Mouse (Mus musculus) MEL (cell line): ENCODE results near the gene Commd2.

Experiments used
- GATA1 ChIP-seq: IDR thresholded peaks from 2 replicates; pipeline ENCODE4 v1.6.1; 2011; ENCODE audit warnings: low read depth, low read length, improper control_type of control experiment
- MAX ChIP-seq: IDR thresholded peaks from 2 replicates; pipeline ENCODE4 v1.6.1; 2011; ENCODE audit warnings: low read length, improper control_type of control experiment
- POLR2A ChIP-seq, 2 experiments: IDR thresholded peaks; 2 replicates each; pipeline ENCODE4 v1.6.1; 2011 to 2012; ENCODE audit warnings: low read length in 2 of 2, mild to moderate bottlenecking in 2 of 2, control low read depth in 1 of 2, improper control_type of control experiment in 1 of 2, low read depth in 1 of 2, moderate library complexity in 1 of 2; ENCODE audit not compliant: control insufficient read depth in 1 of 2, insufficient read depth in 1 of 2, poor library complexity in 1 of 2

DNA sequence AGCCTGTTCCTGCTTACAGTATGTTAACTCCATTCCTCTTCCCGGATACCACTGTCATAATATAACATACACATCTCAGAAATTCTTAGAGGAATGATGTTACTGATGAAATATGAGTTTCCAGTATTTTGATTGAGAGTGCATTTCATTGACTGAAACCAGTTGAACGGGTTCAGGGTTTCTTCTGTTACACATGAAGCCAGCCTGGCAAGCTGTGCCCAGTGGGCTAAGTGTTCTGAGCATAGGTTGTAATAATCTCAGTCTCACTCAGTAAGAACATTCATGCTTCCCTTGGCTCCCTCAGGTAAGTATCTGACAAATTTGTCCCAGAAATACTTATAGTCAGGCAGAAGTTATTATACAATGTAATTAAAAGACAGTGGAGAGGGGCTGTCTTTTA is 22.6 kb upstream of the Commd2 start:
- TF ChIP-seq MAX: no peak
- no peak for TF ChIP-seq POLR2A (IDR thresholded peaks at IDR 0.05; ENCODE audit: control insufficient read depth in 1 of 2, insufficient read depth in 1 of 2, low read depth in 1 of 2, low read length in 2 of 2, poor library complexity in 1 of 2)
- TF ChIP-seq GATA1: no peak
